Mouse (Mus musculus): ENCODE measurements around the gene Ffar3. TPM values are rescaled to one million over a fixed set of nuclear protein-coding genes. Genes with fewer than 3 reads are reported as not detected.

Ffar3 gene
- polyA plus RNA-seq (2014; fragmentation: Nextera tagmentation; extraction: Ambion mirVana), result 0.32 and 0.39 TPM in 2 replicates

- H3K9me3 ChIP-seq (ENCODE audit: control insufficient read depth, low read length), result no peaks in the 10 kb centered on the region
- ATAC-seq (replicated peaks; ENCODE audit: low FRiP score, low TSS enrichment, low read depth) (no peak), DNase-seq (ENCODE audit: low spot score) (no peak)
- whole genome bisulfite sequencing, result 78% methylated on average over 6 of the region's 6 CpGs
- no peak within 1 kb of the TSS for H3K27ac ChIP-seq (ENCODE audit: low read depth)
- H3K4me2 ChIP-seq (ENCODE audit: low read length), result no peak within 1 kb of the TSS
- H3K4me3 ChIP-seq (ENCODE audit: low read depth, low read length), result no peak within 1 kb of the TSS
- no peaks in the 10 kb centered on the region for H3K27me3 ChIP-seq (replicated peaks; ENCODE audit: control insufficient read depth, insufficient read depth, low read length)
- no peaks in the 10 kb centered on the region for H3K4me1 ChIP-seq (replicated peaks; ENCODE audit: control insufficient read depth, insufficient read depth, low read length)
- no peak within 1 kb of the TSS for H3K9ac ChIP-seq (ENCODE audit: low read length)
- H3K36me3 ChIP-seq (ENCODE audit: control insufficient read depth, insufficient read depth, low read length), result no peaks in the 10 kb centered on the region
Measured at GRCm38 (mm10) chr7:30856078-30856477, at the start of gene Ffar3. Gene Ffar3, minus strand, starts transcription at chr7:30856178.

GRCm38 (mm10) chr7:30904042-30904441, 48.1 kb upstream of the Ffar3 start:
- H3K4me2 ChIP-seq (ENCODE audit: low read length), result no peak overlapping the region
- DNase-seq (ENCODE audit: low spot score), result no peak

GRCm38 (mm10) chr7:30895217-30895616, 39.2 kb upstream of the Ffar3 start:
- DNase-seq (ENCODE audit: low spot score), result no peak
- no peak overlapping the region for H3K4me2 ChIP-seq (ENCODE audit: low read length)
- no peak overlapping the region for H3K27ac ChIP-seq (ENCODE audit: low read depth)
- no peak overlapping the region for H3K9ac ChIP-seq (ENCODE audit: low read length)
- no peak for ATAC-seq (replicated peaks; ENCODE audit: low FRiP score, low TSS enrichment, low read depth)
- WGBS, result 83% methylated on average over 3 of the region's 3 CpGs
- no peak overlapping the region for H3K4me3 ChIP-seq (ENCODE audit: low read depth, low read length)
- H3K27me3 ChIP-seq (replicated peaks; ENCODE audit: control insufficient read depth, insufficient read depth, low read length), result no peaks in the 10 kb centered on the region
- no peaks in the 10 kb centered on the region for H3K36me3 ChIP-seq (ENCODE audit: control insufficient read depth, insufficient read depth, low read length)
- H3K4me1 ChIP-seq (replicated peaks; ENCODE audit: control insufficient read depth, insufficient read depth, low read length), result no peaks in the 10 kb centered on the region
- H3K9me3 ChIP-seq (ENCODE audit: control insufficient read depth, low read length), result no peaks in the 10 kb centered on the region

More at GRCm38 (mm10) chr7:30904042-30904441, 48.1 kb upstream of the Ffar3 start:
- peaks cover 8% of the 10 kb centered on the region; the same call in 1 of the 2 replicates for H3K4me1 ChIP-seq (replicated peaks; ENCODE audit: control insufficient read depth, insufficient read depth, low read length)
- H3K4me3 ChIP-seq (ENCODE audit: low read depth, low read length), result no peak overlapping the region
- 48% methylated on average over 4 of the region's 4 CpGs for WGBS
- H3K27ac ChIP-seq (ENCODE audit: low read depth), result no peak overlapping the region
- H3K9me3 ChIP-seq (ENCODE audit: control insufficient read depth, low read length), result no peaks in the 10 kb centered on the region
- ATAC-seq (replicated peaks; ENCODE audit: low FRiP score, low TSS enrichment, low read depth), result no peak
- H3K36me3 ChIP-seq (ENCODE audit: control insufficient read depth, insufficient read depth, low read length), result no peaks in the 10 kb centered on the region
- no peaks in the 10 kb centered on the region for H3K27me3 ChIP-seq (replicated peaks; ENCODE audit: control insufficient read depth, insufficient read depth, low read length)
- no peak overlapping the region for H3K9ac ChIP-seq (ENCODE audit: low read length)

DNA sequence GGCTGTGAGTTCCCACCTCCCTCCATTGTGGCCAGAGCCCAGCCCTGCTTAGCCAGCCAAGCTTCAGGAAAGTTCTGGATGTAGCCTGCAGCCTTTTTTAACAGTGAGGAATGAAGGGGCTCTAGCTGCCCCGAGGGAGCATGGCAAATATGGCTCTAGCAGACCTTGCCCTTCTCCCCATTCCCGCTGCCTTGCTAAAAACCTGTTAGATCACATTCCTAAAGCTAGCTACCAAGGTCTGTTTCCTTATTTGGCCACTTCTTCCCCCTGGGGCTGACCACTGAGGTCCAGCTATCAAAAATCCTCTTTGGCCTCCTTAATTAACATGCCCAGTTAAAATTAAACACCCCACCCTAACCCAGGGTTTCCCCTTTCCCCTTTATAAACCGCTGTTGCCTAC, 36.5 kb upstream of the Ffar3 start:
- H3K4me3 ChIP-seq (ENCODE audit: low read depth, low read length), result no peak overlapping the region
- WGBS, result 65% methylated on average over 3 of the region's 3 CpGs
- no peak for DNase-seq (ENCODE audit: low spot score)
- no peaks in the 10 kb centered on the region for H3K27me3 ChIP-seq (replicated peaks; ENCODE audit: control insufficient read depth, insufficient read depth, low read length)
- H3K36me3 ChIP-seq (ENCODE audit: control insufficient read depth, insufficient read depth, low read length), result no peaks in the 10 kb centered on the region
- no peak overlapping the region for H3K27ac ChIP-seq (ENCODE audit: low read depth)
- H3K4me2 ChIP-seq (ENCODE audit: low read length), result no peak overlapping the region
- H3K9me3 ChIP-seq (ENCODE audit: control insufficient read depth, low read length), result no peaks in the 10 kb centered on the region
- H3K9ac ChIP-seq (ENCODE audit: low read length), result no peak overlapping the region
- H3K4me1 ChIP-seq (replicated peaks; ENCODE audit: control insufficient read depth, insufficient read depth, low read length), result no peaks in the 10 kb centered on the region
- ATAC-seq (replicated peaks; ENCODE audit: low FRiP score, low TSS enrichment, low read depth), result no peak

GRCm38 (mm10) chr7:30891746-30892145, 35.8 kb upstream of the Ffar3 start:
- no peaks in the 10 kb centered on the region for H3K4me1 ChIP-seq (replicated peaks; ENCODE audit: control insufficient read depth, insufficient read depth, low read length)
- H3K9me3 ChIP-seq (ENCODE audit: control insufficient read depth, low read length), result no peaks in the 10 kb centered on the region
- H3K4me3 ChIP-seq (ENCODE audit: low read depth, low read length), result no peak overlapping the region
- ATAC-seq (replicated peaks; ENCODE audit: low FRiP score, low TSS enrichment, low read depth) (no peak), DNase-seq (ENCODE audit: low spot score) (no peak)
- WGBS, result 80% methylated on average over 9 of the region's 9 CpGs
- H3K4me2 ChIP-seq (ENCODE audit: low read length), result no peak overlapping the region
- H3K36me3 ChIP-seq (ENCODE audit: control insufficient read depth, insufficient read depth, low read length), result no peaks in the 10 kb centered on the region
- no peaks in the 10 kb centered on the region for H3K27me3 ChIP-seq (replicated peaks; ENCODE audit: control insufficient read depth, insufficient read depth, low read length)
- H3K9ac ChIP-seq (ENCODE audit: low read length), result no peak overlapping the region
- H3K27ac ChIP-seq (ENCODE audit: low read depth), result no peak overlapping the region

GRCm38 (mm10) chr7:30890681-30891080, 34.7 kb upstream of the Ffar3 start:
- Histone ChIP-seq H3K27me3 (replicated peaks; ENCODE audit: control insufficient read depth, insufficient read depth, low read length) (no peaks in the 10 kb centered on the region), H3K9ac (ENCODE audit: low read length) (no peak overlapping the region), H3K9me3 (ENCODE audit: control insufficient read depth, low read length) (no peaks in the 10 kb centered on the region), H3K27ac (ENCODE audit: low read depth) (no peak overlapping the region), H3K4me3 (ENCODE audit: low read depth, low read length) (no peak overlapping the region), H3K36me3 (ENCODE audit: control insufficient read depth, insufficient read depth, low read length) (no peaks in the 10 kb centered on the region), H3K4me1 (replicated peaks; ENCODE audit: control insufficient read depth, insufficient read depth, low read length) (no peaks in the 10 kb centered on the region), H3K4me2 (ENCODE audit: low read length) (no peak overlapping the region)
- WGBS, result 62% methylated on average over 2 of the region's 2 CpGs
- DNase-seq (ENCODE audit: low spot score) (no peak), ATAC-seq (replicated peaks; ENCODE audit: low FRiP score, low TSS enrichment, low read depth) (no peak)

DNA sequence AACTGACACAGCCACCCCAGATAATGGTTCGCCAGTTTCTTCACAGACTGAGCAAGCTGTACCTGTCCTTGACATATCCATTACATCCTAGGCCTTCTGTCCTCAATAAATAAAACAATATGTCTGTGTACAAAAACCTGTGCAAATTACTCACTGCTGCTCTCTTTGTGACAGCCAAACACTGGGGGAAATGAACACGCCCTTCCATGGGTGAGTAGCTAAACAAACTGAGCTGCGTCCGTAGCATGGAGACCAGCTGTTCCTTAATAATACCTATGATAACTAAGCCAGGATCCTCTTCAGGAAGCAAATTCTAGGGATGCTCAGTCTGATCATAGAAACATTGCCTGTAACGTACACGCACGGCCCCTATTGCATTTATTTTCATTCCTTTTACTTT, 32.8 kb upstream of the Ffar3 start:
- DNase-seq (ENCODE audit: low spot score), result no peak
- no peak overlapping the region for H3K4me2 ChIP-seq (ENCODE audit: low read length)
- 75% methylated on average over 7 of the region's 7 CpGs for WGBS
- H3K4me1 ChIP-seq (replicated peaks; ENCODE audit: control insufficient read depth, insufficient read depth, low read length), result no peaks in the 10 kb centered on the region
- no peaks in the 10 kb centered on the region for H3K36me3 ChIP-seq (ENCODE audit: control insufficient read depth, insufficient read depth, low read length)
- H3K27ac ChIP-seq (ENCODE audit: low read depth), result no peak overlapping the region
- H3K9ac ChIP-seq (ENCODE audit: low read length), result no peak overlapping the region
- H3K4me3 ChIP-seq (ENCODE audit: low read depth, low read length), result no peak overlapping the region
- ATAC-seq (replicated peaks; ENCODE audit: low FRiP score, low TSS enrichment, low read depth), result no peak
- H3K9me3 ChIP-seq (ENCODE audit: control insufficient read depth, low read length), result no peaks in the 10 kb centered on the region
- no peaks in the 10 kb centered on the region for H3K27me3 ChIP-seq (replicated peaks; ENCODE audit: control insufficient read depth, insufficient read depth, low read length)

DNA sequence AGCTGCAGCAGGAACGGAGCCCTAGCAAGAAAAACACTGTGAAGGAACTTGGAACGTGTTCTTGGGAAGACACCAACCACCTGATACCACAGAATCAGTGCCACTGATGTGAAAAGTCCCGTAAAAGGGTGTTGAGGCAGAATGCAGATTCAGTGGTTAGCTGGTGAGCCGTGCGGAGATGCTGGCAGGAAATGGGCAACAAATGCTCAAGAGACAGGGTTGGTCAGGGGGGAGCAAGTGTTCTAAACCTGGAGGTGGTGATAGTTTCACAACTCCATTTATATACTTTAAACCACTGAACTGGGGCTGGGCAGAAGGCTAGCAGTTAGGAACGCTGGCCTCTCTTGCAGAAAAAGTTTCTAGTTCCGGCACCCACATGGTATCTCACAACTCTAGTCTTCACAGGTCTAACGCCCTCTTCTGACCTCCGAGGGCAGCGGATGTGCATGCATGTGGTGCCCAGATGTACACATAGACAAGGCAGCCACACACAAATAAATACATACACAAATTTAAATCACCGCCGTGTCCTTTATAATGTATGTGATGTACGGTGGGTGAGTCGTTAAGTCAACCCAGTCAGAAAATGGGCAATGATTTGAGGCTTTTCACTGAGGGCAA, 31.7 kb upstream of the Ffar3 start:
- WGBS, result 85% methylated on average over 14 of the region's 14 CpGs
- H3K4me1 ChIP-seq (replicated peaks; ENCODE audit: control insufficient read depth, insufficient read depth, low read length), result no peaks in the 10 kb centered on the region
- H3K27ac ChIP-seq (ENCODE audit: low read depth), result no peak overlapping the region
- H3K36me3 ChIP-seq (ENCODE audit: control insufficient read depth, insufficient read depth, low read length), result no peaks in the 10 kb centered on the region
- H3K27me3 ChIP-seq (replicated peaks; ENCODE audit: control insufficient read depth, insufficient read depth, low read length), result no peaks in the 10 kb centered on the region
- DNase-seq (ENCODE audit: low spot score), result no peak
- no peak overlapping the region for H3K9ac ChIP-seq (ENCODE audit: low read length)
- H3K9me3 ChIP-seq (ENCODE audit: control insufficient read depth, low read length), result no peaks in the 10 kb centered on the region
- H3K4me2 ChIP-seq (ENCODE audit: low read length), result no peak overlapping the region
- H3K4me3 ChIP-seq (ENCODE audit: low read depth, low read length), result no peak overlapping the region
- ATAC-seq (replicated peaks; ENCODE audit: low FRiP score, low TSS enrichment, low read depth), result no peak

DNA sequence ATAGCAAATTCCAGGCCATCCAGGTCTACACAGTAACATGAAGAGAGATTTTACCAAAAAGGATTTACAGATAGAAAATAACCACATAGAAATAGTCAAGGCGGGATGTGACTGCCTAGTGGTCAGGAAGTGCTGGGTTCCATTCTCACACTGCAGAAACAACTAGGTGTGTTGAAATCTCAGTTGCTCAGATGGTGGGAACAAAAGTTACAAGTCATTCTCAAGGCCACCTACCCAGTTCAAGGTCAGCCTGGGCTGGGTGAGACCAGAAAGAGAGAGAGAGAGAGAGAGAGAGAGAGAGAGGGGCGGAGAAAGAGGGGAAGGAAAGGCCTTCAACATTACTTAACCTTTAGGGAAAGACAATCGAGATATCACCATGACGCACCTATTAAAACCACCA, 30.9 kb upstream of the Ffar3 start:
- Histone ChIP-seq H3K4me3 (ENCODE audit: low read depth, low read length) (no peak overlapping the region), H3K9me3 (ENCODE audit: control insufficient read depth, low read length) (no peaks in the 10 kb centered on the region), H3K4me1 (replicated peaks; ENCODE audit: control insufficient read depth, insufficient read depth, low read length) (no peaks in the 10 kb centered on the region), H3K4me2 (ENCODE audit: low read length) (no peak overlapping the region), H3K9ac (ENCODE audit: low read length) (no peak overlapping the region), H3K27ac (ENCODE audit: low read depth) (no peak overlapping the region), H3K27me3 (replicated peaks; ENCODE audit: control insufficient read depth, insufficient read depth, low read length) (no peaks in the 10 kb centered on the region), H3K36me3 (ENCODE audit: control insufficient read depth, insufficient read depth, low read length) (no peaks in the 10 kb centered on the region)
- ATAC-seq (replicated peaks; ENCODE audit: low FRiP score, low TSS enrichment, low read depth) (no peak), DNase-seq (ENCODE audit: low spot score) (no peak)
- 81% methylated on average over 4 of the region's 4 CpGs for WGBS
